Mouse (Mus musculus) c-Kit-positive CD71-positive TER-119-negative erythroid progenitor cells, embryonic 14.5 days (primary cell): ENCODE results near the gene Zc3h7a.
"Not testable (repeated sequence)": the region's sequence is repeated elsewhere in the genome, so short reads cannot be mapped to it uniquely, and the experiment has no call there.

Experiments used
- DNase-seq: peaks from one replicate; pipeline ENCODE4 v3.0.0-alpha.2; 2013; ENCODE audit warnings: low read depth

Gene Zc3h7a

DNA sequence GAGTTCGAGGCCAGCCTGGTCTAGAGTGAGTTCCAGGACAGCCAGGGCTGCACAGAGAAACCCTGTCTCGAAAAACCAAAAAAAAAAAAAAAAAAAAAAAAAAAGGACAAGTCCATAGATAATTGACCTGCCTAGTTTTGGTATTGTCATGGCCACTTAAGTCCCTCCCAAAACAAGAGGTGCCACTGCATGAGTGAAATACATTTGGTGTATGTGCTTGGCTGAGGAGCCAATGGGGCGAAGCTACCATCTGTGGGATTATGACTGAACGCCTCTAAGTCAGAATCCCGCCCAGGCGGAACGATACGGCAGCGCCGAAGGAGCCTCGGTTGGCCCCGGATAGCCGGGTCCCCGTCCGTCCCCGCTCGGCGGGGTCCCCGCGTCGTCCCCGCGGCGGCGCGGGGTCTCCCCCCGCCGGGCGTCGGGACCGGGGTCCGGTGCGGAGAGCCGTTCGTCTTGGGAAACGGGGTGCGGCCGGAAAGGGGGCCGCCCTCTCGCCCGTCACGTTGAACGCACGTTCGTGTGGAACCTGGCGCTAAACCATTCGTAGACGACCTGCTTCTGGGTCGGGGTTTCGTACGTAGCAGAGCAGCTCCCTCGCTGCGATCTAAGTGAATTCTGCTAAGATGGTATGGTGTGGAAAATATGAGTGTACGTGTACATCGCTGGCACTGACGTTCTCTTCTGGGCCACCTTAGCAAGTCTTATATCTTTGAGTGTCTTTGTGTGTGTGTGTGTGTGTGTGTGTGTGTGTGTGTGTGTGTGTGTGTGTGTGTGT, 32.3 kb downstream of the Zc3h7a start:
- not testable (repeated sequence) for DNase-seq

- peak; percentile 97 for DNase-seq
These were observed 41.5 kb downstream of the Zc3h7a start, which contains the start of gene Txndc11 for GRCm38 (mm10) chr16:11134348-11135344. TSS of gene Txndc11 (minus strand) at chr16:11134650.

DNA sequence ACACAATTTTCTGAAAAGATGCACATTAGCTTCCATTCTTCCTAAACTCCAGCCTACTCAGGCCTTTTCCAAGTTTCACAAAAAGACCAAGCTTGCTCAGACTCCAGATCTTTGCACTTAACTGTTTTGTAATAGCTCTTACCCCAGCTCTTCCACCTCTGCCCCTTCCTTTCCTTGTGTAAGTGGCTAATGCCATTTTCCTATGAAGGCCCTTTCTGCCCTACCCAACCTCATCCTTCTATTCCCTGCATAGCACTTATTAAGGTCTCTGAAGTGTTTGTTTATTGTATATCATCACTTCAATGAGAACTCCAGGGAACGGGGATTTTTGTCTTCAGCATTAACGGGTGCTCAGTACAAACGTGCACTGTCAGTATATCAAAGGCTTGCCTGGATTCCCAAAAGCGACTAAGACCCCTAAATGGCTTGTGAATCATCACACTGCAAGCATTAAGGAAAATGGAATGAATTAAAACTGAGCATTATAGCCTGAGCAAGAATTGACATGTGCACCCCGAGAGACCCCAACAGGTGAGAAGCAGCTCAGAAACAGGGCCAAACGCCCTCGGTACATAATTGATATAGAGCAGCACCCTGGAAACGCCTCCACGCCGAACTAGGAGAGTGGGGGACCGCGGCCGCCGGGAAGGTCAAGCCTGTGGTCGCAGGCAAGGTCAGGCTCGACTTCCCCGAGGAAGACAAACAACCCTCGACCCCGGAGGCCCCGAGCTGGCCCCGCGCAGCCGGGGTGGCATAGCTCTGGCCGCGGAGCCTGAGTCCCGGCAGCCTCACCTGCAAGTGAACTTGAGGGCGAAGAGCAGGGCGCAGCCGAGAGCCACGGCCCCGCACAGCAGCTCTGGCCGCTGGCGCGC, 42.5 kb downstream of the Zc3h7a start:
- no peak for DNase-seq

- DNase-seq: no peak
These were observed 43.4 kb downstream of the Zc3h7a start for GRCm38 (mm10) chr16:11132839-11133238.

GRCm38 (mm10) chr16:11128301-11128700, 47.9 kb downstream of the Zc3h7a start:
- no peak for DNase-seq

DNA sequence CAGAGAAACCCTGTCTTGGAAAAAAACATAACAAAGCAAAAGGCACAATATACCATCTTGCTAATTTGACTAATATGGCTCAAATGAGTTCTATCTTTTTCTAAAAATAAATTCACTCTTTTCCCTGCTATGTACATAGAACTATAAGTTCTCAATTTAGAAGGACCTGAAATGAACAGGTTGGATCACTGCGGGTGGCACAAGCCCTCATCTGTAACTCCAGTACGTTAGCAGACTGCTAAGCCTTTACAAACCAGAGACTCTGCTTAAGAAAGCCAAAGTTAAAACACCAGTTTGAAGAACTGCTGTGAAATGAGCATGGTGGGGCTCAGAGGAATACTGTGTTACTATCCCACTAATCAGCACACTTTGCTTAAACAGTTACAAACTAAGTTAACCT, 50.8 kb downstream of the Zc3h7a start:
- no peak for DNase-seq

DNA sequence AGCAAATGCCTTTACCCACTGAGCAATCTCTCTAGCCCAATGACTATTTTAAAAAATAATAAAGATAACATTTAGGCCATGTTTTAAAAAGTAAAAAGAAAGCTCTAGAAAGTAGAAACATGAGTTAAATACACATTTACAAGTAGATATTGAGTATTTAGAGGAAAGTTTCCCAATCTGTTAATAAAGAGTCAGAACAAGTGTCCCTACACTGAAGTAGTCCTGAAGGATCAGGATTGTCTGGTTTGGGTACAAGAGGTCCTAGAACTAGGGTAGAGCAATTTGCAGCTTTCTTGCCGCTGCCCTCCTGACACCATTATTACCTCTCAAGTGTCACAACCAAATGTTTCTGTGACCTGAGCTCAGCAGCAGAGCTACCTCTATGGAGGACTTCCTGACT, 52.1 kb downstream of the Zc3h7a start:
- no peak for DNase-seq

GRCm38 (mm10) chr16:11122625-11123024, 53.6 kb downstream of the Zc3h7a start:
- DNase-seq: no peak

DNA sequence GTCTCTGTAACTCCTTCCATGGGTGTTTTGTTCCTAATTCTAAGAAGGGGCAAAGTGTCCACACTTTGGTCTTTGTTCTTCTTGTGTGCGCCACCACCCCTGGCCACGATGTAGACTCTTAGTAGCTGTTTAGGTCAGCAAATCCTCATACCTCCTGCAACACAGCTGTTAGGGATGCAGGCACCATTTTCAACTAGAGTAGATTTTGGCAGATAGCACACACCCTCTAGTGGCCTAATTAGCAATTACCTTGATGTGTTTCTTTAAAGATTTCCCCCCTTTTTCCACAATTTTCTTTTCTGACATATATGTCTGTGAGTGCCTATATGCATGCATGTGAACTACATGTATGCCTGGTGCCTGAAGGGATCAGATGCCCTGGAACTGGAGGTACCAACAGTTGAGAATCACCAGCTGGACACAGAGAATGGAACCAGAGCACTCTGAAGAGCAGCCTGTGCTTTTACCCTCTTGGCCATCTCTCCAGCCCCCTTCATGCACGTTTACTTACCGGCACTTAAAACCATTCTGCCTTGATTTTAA, 66.9 kb downstream of the Zc3h7a start:
- DNase-seq: peak; percentile 11

DNA sequence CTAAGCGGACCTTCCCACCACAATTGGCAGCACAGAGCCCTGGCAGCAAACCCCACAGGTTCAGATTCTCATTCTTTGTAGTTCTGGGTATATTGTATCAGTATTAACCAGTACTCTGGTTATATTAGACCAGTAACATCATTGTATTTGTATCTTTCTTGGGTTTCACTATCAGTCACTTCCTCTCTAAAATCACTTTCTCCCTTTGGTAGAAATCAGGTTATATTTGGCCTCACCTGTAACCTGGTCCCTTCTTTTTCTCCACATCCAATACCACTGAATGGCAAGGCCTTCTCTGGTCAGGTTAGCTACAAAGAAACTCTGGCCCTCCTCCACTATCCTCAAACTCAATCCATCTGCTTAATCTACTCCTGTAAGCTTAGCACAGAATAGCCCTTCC, 71.3 kb downstream of the Zc3h7a start:
- no peak for DNase-seq

GRCm38 (mm10) chr16:11097301-11097700, 78.9 kb downstream of the Zc3h7a start:
- no peak for DNase-seq

GRCm38 (mm10) chr16:11093717-11094386, 82.3 kb downstream of the Zc3h7a start:
- DNase-seq: peak; percentile 15

GRCm38 (mm10) chr16:11092523-11092922, 83.7 kb downstream of the Zc3h7a start:
- no peak for DNase-seq

GRCm38 (mm10) chr16:11092061-11092460, 84.1 kb downstream of the Zc3h7a start:
- no peak for DNase-seq

- DNase-seq: no peak
These were observed 85.2 kb downstream of the Zc3h7a start for GRCm38 (mm10) chr16:11090836-11091570.

DNA sequence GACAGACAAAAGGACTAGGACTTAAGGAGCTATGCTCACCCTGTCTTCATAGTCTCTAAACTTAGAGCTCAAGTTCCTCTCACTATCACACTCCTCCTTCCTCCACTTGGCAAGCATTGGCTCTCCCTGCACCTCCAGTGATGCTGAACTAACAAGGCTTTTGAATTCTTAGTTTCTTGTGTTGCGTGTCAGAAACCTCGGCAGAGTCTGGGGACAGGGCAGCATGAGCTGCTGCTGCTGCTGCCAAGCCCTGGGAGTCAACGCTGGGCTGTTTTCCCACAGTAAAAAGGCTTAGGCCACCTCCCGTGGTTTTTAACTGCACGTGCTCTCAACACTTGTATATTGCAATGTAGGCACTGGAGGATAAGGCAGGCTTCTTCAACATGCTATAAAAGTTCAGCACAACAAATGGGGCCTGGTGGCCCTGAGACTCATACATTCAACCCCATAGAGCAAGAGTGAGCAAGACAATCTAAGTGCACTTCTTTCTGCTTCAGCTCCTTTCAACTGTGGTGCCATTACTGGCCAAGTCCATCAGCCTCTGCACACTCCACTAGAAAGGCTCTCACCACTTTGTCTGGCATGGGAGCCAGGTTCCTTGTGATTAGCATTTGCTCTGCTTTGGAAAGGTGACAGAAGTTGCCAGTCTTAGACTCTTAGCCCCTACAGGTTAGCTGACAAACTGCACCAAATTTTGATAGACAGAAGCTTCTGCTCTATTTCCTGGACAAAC, 89.2 kb downstream of the Zc3h7a start:
- no peak for DNase-seq
